Mouse (Mus musculus): Measurements from ENCODE around the gene Utrn. TPM values are rescaled to one million over a fixed set of nuclear protein-coding genes. Genes with fewer than 3 reads are reported as not detected.
A peak's percentile ranks its signal among the peaks of the same experiment; 100 is the strongest.

Utrn gene
- polyA plus RNA-seq, 1 experiment from 2014 or later, result 20.3 TPM

- no peak for ATAC-seq
- no peaks in the 10 kb centered on the region for H3K27me3 ChIP-seq (replicated peaks; ENCODE audit: control insufficient read depth, insufficient read depth, low read length)
- H3K9ac ChIP-seq (replicated peaks; ENCODE audit: low read depth, low read length), result no peak overlapping the region
- no peaks in the 10 kb centered on the region for H3K36me3 ChIP-seq (ENCODE audit: control insufficient read depth, insufficient read depth)
- H3K27ac ChIP-seq (ENCODE audit: low read length), result no peak overlapping the region
- H3K4me3 ChIP-seq (replicated peaks; ENCODE audit: low read length), result no peak overlapping the region
- 92% methylated on average over 4 of the region's 4 CpGs for WGBS
- H3K4me2 ChIP-seq (ENCODE audit: low read length), result no peak overlapping the region
- H3K4me1 ChIP-seq (replicated peaks; ENCODE audit: control insufficient read depth, insufficient read depth, low read length), result peaks cover 5% of the 10 kb centered on the region; the same call in 1 of the 2 replicates
- no peaks in the 10 kb centered on the region for H3K9me3 ChIP-seq (ENCODE audit: control insufficient read depth, low read length)
Observed at GRCm38 (mm10) chr10:12798248-12798647, 70.9 kb downstream of the Utrn start.

- Histone ChIP-seq H3K9me3 (ENCODE audit: control insufficient read depth, low read length) (no peaks in the 10 kb centered on the region), H3K4me3 (replicated peaks; ENCODE audit: low read length) (no peak overlapping the region), H3K27ac (ENCODE audit: low read length) (no peak overlapping the region), H3K4me2 (ENCODE audit: low read length) (no peak overlapping the region), H3K27me3 (replicated peaks; ENCODE audit: control insufficient read depth, insufficient read depth, low read length) (no peaks in the 10 kb centered on the region), H3K36me3 (ENCODE audit: control insufficient read depth, insufficient read depth) (no peaks in the 10 kb centered on the region), H3K4me1 (replicated peaks; ENCODE audit: control insufficient read depth, insufficient read depth, low read length) (peaks cover 5% of the 10 kb centered on the region; the same call in 1 of the 2 replicates), H3K9ac (replicated peaks; ENCODE audit: low read depth, low read length) (no peak overlapping the region)
- WGBS, result 83% methylated on average over 1 of the region's 1 CpGs
- ATAC-seq, result peak; percentile 20; the same call in 1 of the 2 replicates
Observed at GRCm38 (mm10) chr10:12796510-12796840, 72.7 kb downstream of the Utrn start.

- H3K9me3 ChIP-seq (ENCODE audit: control insufficient read depth, low read length), result no peaks in the 10 kb centered on the region
- H3K4me3 ChIP-seq (replicated peaks; ENCODE audit: low read length), result no peak overlapping the region
- peak; percentile 68; the same call in 1 of the 2 replicates for ATAC-seq
- no peak overlapping the region for H3K27ac ChIP-seq (ENCODE audit: low read length)
- no peak overlapping the region for H3K9ac ChIP-seq (replicated peaks; ENCODE audit: low read depth, low read length)
- no peak overlapping the region for H3K4me2 ChIP-seq (ENCODE audit: low read length)
- H3K4me1 ChIP-seq (replicated peaks; ENCODE audit: control insufficient read depth, insufficient read depth, low read length), result peaks cover 5% of the 10 kb centered on the region; the same call in 1 of the 2 replicates
- H3K36me3 ChIP-seq (ENCODE audit: control insufficient read depth, insufficient read depth), result no peaks in the 10 kb centered on the region
- H3K27me3 ChIP-seq (replicated peaks; ENCODE audit: control insufficient read depth, insufficient read depth, low read length), result no peaks in the 10 kb centered on the region
- 59% methylated on average over 8 of the region's 8 CpGs for WGBS
Observed at GRCm38 (mm10) chr10:12795796-12796509, 73.2 kb downstream of the Utrn start.

GRCm38 (mm10) chr10:12792049-12792448, 77.1 kb downstream of the Utrn start:
- Histone ChIP-seq H3K9me3 (ENCODE audit: control insufficient read depth, low read length) (no peaks in the 10 kb centered on the region), H3K27me3 (replicated peaks; ENCODE audit: control insufficient read depth, insufficient read depth, low read length) (no peaks in the 10 kb centered on the region), H3K4me1 (replicated peaks; ENCODE audit: control insufficient read depth, insufficient read depth, low read length) (peaks cover 5% of the 10 kb centered on the region; the same call in 1 of the 2 replicates), H3K4me3 (replicated peaks; ENCODE audit: low read length) (no peak overlapping the region), H3K36me3 (ENCODE audit: control insufficient read depth, insufficient read depth) (no peaks in the 10 kb centered on the region), H3K9ac (replicated peaks; ENCODE audit: low read depth, low read length) (no peak overlapping the region), H3K27ac (ENCODE audit: low read length) (no peak overlapping the region), H3K4me2 (ENCODE audit: low read length) (no peak overlapping the region)
- ATAC-seq, result no peak
- 22% methylated on average over 6 of the region's 6 CpGs for WGBS

- ATAC-seq, result no peak
- H3K4me3 ChIP-seq (replicated peaks; ENCODE audit: low read length), result no peak overlapping the region
- no peaks in the 10 kb centered on the region for H3K36me3 ChIP-seq (ENCODE audit: control insufficient read depth, insufficient read depth)
- no peaks in the 10 kb centered on the region for H3K27me3 ChIP-seq (replicated peaks; ENCODE audit: control insufficient read depth, insufficient read depth, low read length)
- no peak overlapping the region for H3K9ac ChIP-seq (replicated peaks; ENCODE audit: low read depth, low read length)
- no peaks in the 10 kb centered on the region for H3K9me3 ChIP-seq (ENCODE audit: control insufficient read depth, low read length)
- H3K27ac ChIP-seq (ENCODE audit: low read length), result no peak overlapping the region
- no peak overlapping the region for H3K4me2 ChIP-seq (ENCODE audit: low read length)
- H3K4me1 ChIP-seq (replicated peaks; ENCODE audit: control insufficient read depth, insufficient read depth, low read length), result no peaks in the 10 kb centered on the region; the same call in 1 of the 2 replicates
- WGBS, result 70% methylated on average over 3 of the region's 3 CpGs
Observed at GRCm38 (mm10) chr10:12790881-12791280, 78.3 kb downstream of the Utrn start.

- Histone ChIP-seq H3K4me3 (replicated peaks; ENCODE audit: low read length) (no peak overlapping the region), H3K4me1 (replicated peaks; ENCODE audit: control insufficient read depth, insufficient read depth, low read length) (no peaks in the 10 kb centered on the region), H3K9ac (replicated peaks; ENCODE audit: low read depth, low read length) (no peak overlapping the region), H3K9me3 (ENCODE audit: control insufficient read depth, low read length) (no peaks in the 10 kb centered on the region), H3K27me3 (replicated peaks; ENCODE audit: control insufficient read depth, insufficient read depth, low read length) (no peaks in the 10 kb centered on the region), H3K27ac (ENCODE audit: low read length) (no peak overlapping the region), H3K36me3 (ENCODE audit: control insufficient read depth, insufficient read depth) (no peaks in the 10 kb centered on the region), H3K4me2 (ENCODE audit: low read length) (no peak overlapping the region)
- 90% methylated on average over 1 of the region's 1 CpGs for WGBS
- no peak for ATAC-seq
Observed at GRCm38 (mm10) chr10:12788529-12788928, 80.6 kb downstream of the Utrn start.

- no peak for ATAC-seq
- H3K9ac ChIP-seq (replicated peaks; ENCODE audit: low read depth, low read length), result no peak overlapping the region
- no peaks in the 10 kb centered on the region for H3K36me3 ChIP-seq (ENCODE audit: control insufficient read depth, insufficient read depth)
- no peak overlapping the region for H3K4me2 ChIP-seq (ENCODE audit: low read length)
- no peak overlapping the region for H3K27ac ChIP-seq (ENCODE audit: low read length)
- no peaks in the 10 kb centered on the region for H3K27me3 ChIP-seq (replicated peaks; ENCODE audit: control insufficient read depth, insufficient read depth, low read length)
- H3K4me1 ChIP-seq (replicated peaks; ENCODE audit: control insufficient read depth, insufficient read depth, low read length), result no peaks in the 10 kb centered on the region
- H3K4me3 ChIP-seq (replicated peaks; ENCODE audit: low read length), result no peak overlapping the region
- WGBS, result 91% methylated on average over 6 of the region's 6 CpGs
- no peaks in the 10 kb centered on the region for H3K9me3 ChIP-seq (ENCODE audit: control insufficient read depth, low read length)
Observed at GRCm38 (mm10) chr10:12787965-12788364, 81.2 kb downstream of the Utrn start.

GRCm38 (mm10) chr10:12785299-12785698, 83.9 kb downstream of the Utrn start:
- no peaks in the 10 kb centered on the region for H3K4me1 ChIP-seq (replicated peaks; ENCODE audit: control insufficient read depth, insufficient read depth, low read length)
- no peaks in the 10 kb centered on the region for H3K9me3 ChIP-seq (ENCODE audit: control insufficient read depth, low read length)
- WGBS, result 91% methylated on average over 5 of the region's 5 CpGs
- H3K4me3 ChIP-seq (replicated peaks; ENCODE audit: low read length), result no peak overlapping the region
- ATAC-seq, result no peak
- H3K4me2 ChIP-seq (ENCODE audit: low read length), result no peak overlapping the region
- H3K27me3 ChIP-seq (replicated peaks; ENCODE audit: control insufficient read depth, insufficient read depth, low read length), result no peaks in the 10 kb centered on the region
- H3K36me3 ChIP-seq (ENCODE audit: control insufficient read depth, insufficient read depth), result no peaks in the 10 kb centered on the region
- H3K27ac ChIP-seq (ENCODE audit: low read length), result no peak overlapping the region
- no peak overlapping the region for H3K9ac ChIP-seq (replicated peaks; ENCODE audit: low read depth, low read length)

- no peak for ATAC-seq
- Histone ChIP-seq H3K27ac (ENCODE audit: low read length) (no peak overlapping the region), H3K4me1 (replicated peaks; ENCODE audit: control insufficient read depth, insufficient read depth, low read length) (no peaks in the 10 kb centered on the region), H3K36me3 (ENCODE audit: control insufficient read depth, insufficient read depth) (no peaks in the 10 kb centered on the region), H3K9ac (replicated peaks; ENCODE audit: low read depth, low read length) (no peak overlapping the region), H3K4me2 (ENCODE audit: low read length) (no peak overlapping the region), H3K9me3 (ENCODE audit: control insufficient read depth, low read length) (no peaks in the 10 kb centered on the region), H3K4me3 (replicated peaks; ENCODE audit: low read length) (no peak overlapping the region), H3K27me3 (replicated peaks; ENCODE audit: control insufficient read depth, insufficient read depth, low read length) (no peaks in the 10 kb centered on the region)
- 87% methylated on average over 4 of the region's 4 CpGs for WGBS
Observed at GRCm38 (mm10) chr10:12781381-12781907, 87.7 kb downstream of the Utrn start.
